Mouse (Mus musculus) limb, embryonic 15.5 days (tissue): ENCODE measurements around the gene Gm10912. TPM values are rescaled to one million over a fixed set of nuclear protein-coding genes. Genes with fewer than 3 reads are reported as not detected.
"Not testable (repeated sequence)": the region's sequence is repeated elsewhere in the genome, so short reads cannot be mapped to it uniquely, and the experiment has no call there.

ENCODE experiments used
- ATAC-seq: fragments of 200-750 bp; cut with Nextera tagmentation; 2 replicates; pipeline ENCODE4 v1.8.0; 2017; ENCODE audit warnings: low read depth, moderate TSS enrichment; ENCODE audit not compliant: insufficient number of reproducible peaks, low FRiP score, low TSS enrichment
- H3K27ac ChIP-seq: fragments of 300-500 bp; sonication (generic); 2 replicates; pipeline ENCODE4 v1.5.1; 2015; ENCODE audit warnings: moderate library complexity, mild to moderate bottlenecking, inconsistent platforms
- H3K27me3 ChIP-seq: fragments of 300-500 bp; sonication (generic); 2 replicates; pipeline ENCODE4 v1.6.1; 2015; ENCODE audit warnings: inconsistent platforms
- H3K36me3 ChIP-seq: fragments of 300-500 bp; sonication (generic); 2 replicates; pipeline ENCODE4 v1.6.1; 2015; ENCODE audit warnings: inconsistent platforms
- H3K4me1 ChIP-seq: fragments of 300-500 bp; sonication (generic); 2 replicates; pipeline ENCODE4 v1.6.1; 2015; ENCODE audit warnings: inconsistent platforms
- H3K4me2 ChIP-seq: fragments of 300-500 bp; sonication (generic); 2 replicates; pipeline ENCODE4 v1.6.1; 2015; ENCODE audit warnings: mild to moderate bottlenecking, inconsistent platforms
- H3K4me3 ChIP-seq: fragments of 300-500 bp; sonication (generic); 2 replicates; pipeline ENCODE4 v1.5.1; 2015; ENCODE audit warnings: mild to moderate bottlenecking, inconsistent platforms
- H3K9ac ChIP-seq: fragments of 300-500 bp; sonication (generic); 2 replicates; pipeline ENCODE4 v1.6.1; 2015; ENCODE audit warnings: inconsistent platforms
- H3K9me3 ChIP-seq: fragments of 300-500 bp; sonication (generic); 2 replicates; pipeline ENCODE4 v1.6.1; 2016; ENCODE audit warnings: inconsistent platforms
- WGBS: fragments of 180-500 bp; shearing (Covaris S2); methylation state at CpG from one replicate; pipeline ENCODE4 v1.1.7; 2015; 5-methylcytosine and 5-hydroxymethylcytosine counted together
- polyA plus RNA-seq: library from polyadenylated mRNA; unstranded; fragments of >200 nt; fragmentation: Nextera tagmentation; extraction: Ambion mirVana; gene quantifications from 2 replicates; pipeline ENCODE4 v1.2.1, GENCODE M21; 2015

The Gm10912 gene
- polyA plus RNA-seq, 1 experiment from 2014 or later, result 0.12 TPM

DNA sequence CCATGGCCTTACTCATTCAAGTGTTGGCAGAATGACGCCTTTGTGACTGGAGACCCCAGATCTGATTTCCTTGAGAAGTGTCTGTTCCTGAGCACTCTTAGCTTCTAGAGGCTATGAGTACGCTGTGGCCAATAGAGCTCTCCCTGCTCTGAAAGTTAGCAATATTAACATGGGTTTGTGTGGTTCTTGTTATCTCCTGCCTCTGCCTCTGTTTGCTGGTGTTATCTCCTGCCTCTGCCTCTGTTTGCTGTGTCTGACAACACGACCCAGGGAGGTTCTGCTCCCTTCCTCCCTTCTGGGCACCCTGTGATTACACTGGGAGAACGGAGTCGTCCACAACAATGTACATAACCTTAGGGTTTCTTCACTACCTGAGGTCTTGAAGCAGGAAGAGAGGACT, 12.7 kb downstream of the Gm10912 start:
- not testable (repeated sequence) for H3K4me1 ChIP-seq, H3K4me2 ChIP-seq, ATAC-seq, H3K36me3 ChIP-seq, H3K9me3 ChIP-seq, H3K27me3 ChIP-seq, H3K4me3 ChIP-seq, H3K27ac ChIP-seq, H3K9ac ChIP-seq
- WGBS, result 71% methylated on average over 5 of the region's 5 CpGs

DNA sequence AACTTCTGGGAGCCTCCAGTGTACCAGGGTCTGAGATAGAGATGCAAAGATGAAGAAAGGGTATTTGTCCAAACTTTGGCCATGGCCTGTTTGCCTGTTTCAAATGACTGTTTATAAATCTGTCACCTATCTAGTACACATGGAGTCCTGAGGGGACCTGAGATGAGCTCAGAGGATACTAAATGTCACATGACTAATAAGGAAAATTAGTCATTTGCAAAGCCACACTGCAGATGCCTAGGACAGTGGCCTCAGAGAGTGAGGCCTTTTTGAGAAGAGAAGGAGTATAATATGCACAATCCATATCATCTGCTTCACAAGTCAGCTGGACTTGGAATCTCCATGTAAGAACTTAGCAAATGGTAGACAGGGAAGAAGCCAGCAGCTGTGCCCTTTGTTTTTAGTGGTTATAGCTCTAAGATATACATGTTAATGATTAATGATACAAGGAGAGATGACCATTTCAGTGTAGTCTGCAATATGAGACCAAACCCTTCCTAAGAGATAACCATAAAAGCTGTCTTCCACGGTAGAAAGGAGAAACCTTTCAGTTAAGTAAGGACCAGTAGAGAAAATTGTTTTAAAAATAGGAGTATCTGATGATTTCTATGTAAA, 15.9 kb downstream of the Gm10912 start:
- not testable (repeated sequence) for H3K4me2 ChIP-seq, H3K27me3 ChIP-seq, H3K4me1 ChIP-seq, H3K9ac ChIP-seq, H3K4me3 ChIP-seq, ATAC-seq, H3K36me3 ChIP-seq, H3K27ac ChIP-seq, H3K9me3 ChIP-seq
- WGBS, result 40% methylated on average over 1 of the region's 1 CpGs

DNA sequence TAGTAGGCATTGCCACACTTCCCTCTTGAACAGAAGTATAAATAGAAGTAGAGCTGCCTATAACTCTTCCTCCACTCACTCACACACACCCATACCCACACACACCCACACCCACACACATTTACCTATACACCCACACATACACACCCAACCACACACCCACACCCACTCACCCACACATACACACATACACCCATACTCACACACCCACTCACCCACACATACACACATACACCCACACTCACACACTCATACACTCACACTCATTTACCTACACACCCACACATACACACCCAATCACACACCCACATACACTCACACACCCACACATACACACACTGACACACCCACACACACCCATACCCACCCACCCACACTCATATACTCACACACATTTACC, 16.8 kb downstream of the Gm10912 start:
- no peaks in the 10 kb centered on the region for H3K27me3 ChIP-seq
- H3K9me3 ChIP-seq, result no peaks in the 10 kb centered on the region
- no peak overlapping the region for H3K4me3 ChIP-seq
- 0 out of 2 replicates have a peak, but pooled peaks have one; percentile 44 for ATAC-seq
- H3K36me3 ChIP-seq, result no peaks in the 10 kb centered on the region
- H3K4me1 ChIP-seq, result no peaks in the 10 kb centered on the region
- no peak overlapping the region for H3K4me2 ChIP-seq
- no peak overlapping the region for H3K27ac ChIP-seq
- no peak overlapping the region for H3K9ac ChIP-seq

DNA sequence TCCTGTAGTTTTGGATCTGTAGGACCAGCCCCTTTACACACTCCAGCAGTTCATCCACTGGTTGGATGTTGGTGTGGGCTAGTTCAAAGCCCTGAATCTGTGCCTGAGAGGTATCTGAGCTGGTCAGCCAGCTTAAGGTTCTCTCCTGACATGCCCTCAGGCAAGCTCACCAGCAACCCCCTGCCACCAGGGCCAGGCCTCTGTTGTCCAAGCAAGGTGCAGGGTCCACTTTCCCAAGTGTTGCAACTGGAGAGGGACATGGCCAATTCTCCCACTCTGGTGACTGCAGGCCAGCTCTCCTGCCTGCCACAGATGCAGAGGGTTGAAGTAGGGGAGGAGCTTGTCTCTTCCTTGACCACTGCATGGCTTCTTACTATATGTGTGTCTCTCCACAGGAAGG, 18.4 kb downstream of the Gm10912 start:
- H3K4me3 ChIP-seq, H3K36me3 ChIP-seq, ATAC-seq, H3K9me3 ChIP-seq, H3K4me2 ChIP-seq, H3K27me3 ChIP-seq, H3K9ac ChIP-seq, H3K4me1 ChIP-seq, H3K27ac ChIP-seq: not testable (repeated sequence)

DNA sequence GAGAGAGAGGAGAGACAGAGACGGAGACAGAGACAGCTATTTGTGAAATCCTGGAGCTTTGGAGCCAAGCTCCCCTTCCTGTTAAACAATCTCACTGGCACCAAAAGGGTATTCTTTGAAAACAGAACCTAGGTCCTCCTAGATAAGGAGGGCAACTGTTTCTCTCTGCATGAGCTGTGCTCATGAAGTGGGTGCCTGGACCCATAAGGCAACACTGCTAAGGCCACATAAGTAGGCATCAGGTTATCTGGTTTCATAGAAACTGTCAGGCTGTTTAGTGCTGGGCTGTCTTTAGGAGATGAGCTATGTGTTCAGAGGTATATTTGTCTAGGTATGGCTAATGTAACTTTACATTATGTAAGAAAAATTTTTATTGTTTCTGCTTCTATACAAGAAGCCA, 21.9 kb downstream of the Gm10912 start:
- not testable (repeated sequence) for H3K27ac ChIP-seq, ATAC-seq

DNA sequence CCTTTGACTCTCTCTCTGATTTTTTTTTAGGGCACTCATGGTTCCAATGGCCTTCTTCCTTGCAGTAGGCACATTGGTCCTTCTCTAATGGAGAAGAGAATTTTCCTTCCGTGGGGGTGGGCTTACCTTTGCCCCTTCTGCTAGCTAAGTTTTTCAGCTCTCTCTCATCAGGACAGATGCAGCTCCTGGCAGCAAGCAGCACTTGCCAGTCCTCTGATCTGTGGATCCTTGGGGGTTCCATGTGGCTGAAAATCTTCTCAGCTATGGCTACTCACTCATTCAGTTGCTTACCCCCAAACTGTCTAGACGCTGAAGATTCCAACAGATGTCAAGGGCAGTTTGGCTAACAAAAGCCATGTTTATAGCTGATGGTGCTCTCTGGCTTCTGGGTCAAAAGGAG, 27.7 kb downstream of the Gm10912 start:
- no peak overlapping the region for H3K9ac ChIP-seq
- no peak overlapping the region for H3K4me2 ChIP-seq
- ATAC-seq, result no peak
- H3K4me1 ChIP-seq, result peaks cover 10% of the 10 kb centered on the region; the same call in 1 of the 2 replicates
- H3K9me3 ChIP-seq, result no peaks in the 10 kb centered on the region
- no peak overlapping the region for H3K27ac ChIP-seq
- WGBS, result 64% methylated on average over 2 of the region's 2 CpGs
- H3K27me3 ChIP-seq, result no peaks in the 10 kb centered on the region
- H3K4me3 ChIP-seq, result no peak overlapping the region
- no peaks in the 10 kb centered on the region for H3K36me3 ChIP-seq

More for the DNA sequence above, 21.9 kb downstream of the Gm10912 start:
- H3K9me3 ChIP-seq, H3K4me3 ChIP-seq, H3K4me2 ChIP-seq, H3K36me3 ChIP-seq, H3K9ac ChIP-seq, H3K27me3 ChIP-seq, H3K4me1 ChIP-seq: not testable (repeated sequence)
- 93% methylated on average over 1 of the region's 1 CpGs for WGBS

DNA sequence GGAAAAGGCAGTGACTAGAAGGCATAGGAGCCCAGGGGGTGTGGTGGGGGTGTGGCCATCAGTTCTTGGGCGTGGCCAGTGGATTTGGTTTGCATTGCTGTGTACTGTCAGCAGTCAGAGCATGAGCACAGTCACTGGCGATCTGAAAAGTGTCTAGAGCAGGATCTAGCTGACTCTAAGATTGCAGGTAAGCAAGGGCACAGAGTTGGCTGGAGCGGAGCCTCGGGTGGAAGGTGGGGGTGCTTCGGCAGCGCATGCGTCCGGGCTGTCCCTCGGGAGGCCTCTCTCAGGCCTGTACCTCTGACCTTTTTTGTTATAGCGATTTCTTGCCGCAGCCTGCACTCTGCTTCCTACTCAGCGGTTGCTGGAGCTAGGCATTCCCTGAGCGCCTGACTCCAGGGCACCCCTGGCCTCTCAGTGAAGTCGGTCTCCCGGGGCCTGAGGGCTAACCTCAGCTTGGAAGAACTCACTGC, 30.2 kb downstream of the Gm10912 start, which contains the start of gene Cd59a:
Gene Cd59a (plus strand): TSS at position 61 of the 473 bp plus-strand sequence.
- Histone ChIP-seq H3K27ac (peak within 1 kb of the TSS; percentile 43), H3K4me1 (peaks cover 10% of the 10 kb centered on the region; the same call in 1 of the 2 replicates), H3K36me3 (no peaks in the 10 kb centered on the region), H3K27me3 (no peaks in the 10 kb centered on the region), H3K4me2 (peak within 1 kb of the TSS; percentile 62), H3K9ac (peak within 1 kb of the TSS; percentile 31; the same call in 1 of the 2 replicates), H3K9me3 (no peaks in the 10 kb centered on the region), H3K4me3 (peak within 1 kb of the TSS; percentile 47)
- WGBS, result 9% methylated on average over 15 of the region's 15 CpGs
- ATAC-seq, result peak; percentile 86; the same call in 1 of the 2 replicates

DNA sequence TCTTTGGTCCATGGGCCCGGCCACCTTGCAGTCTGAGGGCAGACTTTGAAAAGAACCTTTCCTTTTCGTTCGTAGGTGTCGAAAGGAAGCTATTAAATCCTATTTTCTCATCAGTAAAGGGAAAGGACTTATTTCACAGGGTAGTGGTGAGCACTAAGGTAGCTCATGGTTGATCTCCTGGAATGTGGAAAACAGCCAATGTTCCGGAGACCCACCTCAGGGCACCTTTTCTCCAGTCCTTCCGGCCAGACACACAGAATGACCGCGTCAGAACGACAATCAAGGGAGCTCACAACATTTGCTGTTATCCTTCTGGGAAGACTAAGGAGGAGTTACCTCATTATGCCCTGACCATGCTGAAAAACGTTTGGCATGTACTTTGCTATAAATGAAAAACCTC, 30.6 kb downstream of the Gm10912 start:
- 37% methylated on average over 10 of the region's 10 CpGs for WGBS
- Histone ChIP-seq H3K4me3 (peak overlapping the region; percentile 47), H3K4me2 (peak overlapping the region; percentile 62), H3K27me3 (no peaks in the 10 kb centered on the region), H3K27ac (peak overlapping the region; percentile 43), H3K9ac (peak overlapping the region; percentile 31; the same call in 1 of the 2 replicates), H3K4me1 (peaks cover 10% of the 10 kb centered on the region; the same call in 1 of the 2 replicates), H3K36me3 (no peaks in the 10 kb centered on the region), H3K9me3 (no peaks in the 10 kb centered on the region)
- ATAC-seq, result no peak; the same call in 1 of the 2 replicates

DNA sequence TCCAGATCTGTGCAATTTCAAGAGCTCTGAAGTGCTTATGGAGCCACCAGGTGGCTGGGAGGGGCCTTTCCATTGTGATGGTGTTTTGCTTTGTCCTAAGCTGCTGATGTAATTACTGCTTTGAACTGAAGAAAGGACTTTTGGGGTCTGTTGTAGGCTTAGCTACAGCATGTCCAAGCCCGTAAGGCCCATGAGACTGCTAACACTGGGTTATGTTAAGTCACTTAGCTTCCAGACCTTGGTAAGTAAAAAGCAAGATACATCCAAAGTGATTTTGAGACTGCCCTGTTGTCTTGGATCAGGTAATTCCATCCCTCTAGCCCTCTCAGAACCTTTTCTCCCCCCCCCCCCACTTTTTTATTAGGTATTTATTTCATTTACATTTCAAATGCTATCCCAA, 31.2 kb downstream of the Gm10912 start:
- peaks cover 10% of the 10 kb centered on the region; the same call in 1 of the 2 replicates for H3K4me1 ChIP-seq
- ATAC-seq, H3K9me3 ChIP-seq, H3K36me3 ChIP-seq, H3K27ac ChIP-seq, H3K4me2 ChIP-seq, H3K4me3 ChIP-seq, H3K27me3 ChIP-seq, H3K9ac ChIP-seq: not testable (repeated sequence)
- 81% methylated on average over 1 of the region's 1 CpGs for WGBS

DNA sequence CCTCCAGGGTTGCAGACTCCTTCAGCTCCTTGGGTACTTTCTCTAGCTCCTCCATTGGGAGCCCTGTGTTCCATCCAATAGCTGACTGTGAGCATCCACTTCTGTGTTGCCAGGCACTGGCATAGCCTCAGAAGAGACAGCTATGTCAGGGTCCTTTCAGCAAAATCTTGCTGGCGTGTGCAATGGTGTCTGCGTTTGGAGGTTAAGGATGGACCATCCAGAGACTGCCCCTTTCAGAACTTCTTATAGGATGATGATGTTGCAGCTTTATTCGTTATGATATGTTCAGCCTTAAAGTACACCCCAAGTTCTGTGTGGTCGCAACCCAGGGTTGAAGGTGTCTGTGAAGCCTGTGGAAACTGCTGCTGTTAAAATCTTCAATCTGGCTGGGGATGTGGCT, 31.8 kb downstream of the Gm10912 start:
- H3K4me2 ChIP-seq, H3K27me3 ChIP-seq, H3K36me3 ChIP-seq, H3K9ac ChIP-seq, ATAC-seq, H3K4me3 ChIP-seq, H3K9me3 ChIP-seq, H3K27ac ChIP-seq: not testable (repeated sequence)
- peaks cover 10% of the 10 kb centered on the region; the same call in 1 of the 2 replicates for H3K4me1 ChIP-seq
- WGBS, result 95% methylated on average over 4 of the region's 4 CpGs

DNA sequence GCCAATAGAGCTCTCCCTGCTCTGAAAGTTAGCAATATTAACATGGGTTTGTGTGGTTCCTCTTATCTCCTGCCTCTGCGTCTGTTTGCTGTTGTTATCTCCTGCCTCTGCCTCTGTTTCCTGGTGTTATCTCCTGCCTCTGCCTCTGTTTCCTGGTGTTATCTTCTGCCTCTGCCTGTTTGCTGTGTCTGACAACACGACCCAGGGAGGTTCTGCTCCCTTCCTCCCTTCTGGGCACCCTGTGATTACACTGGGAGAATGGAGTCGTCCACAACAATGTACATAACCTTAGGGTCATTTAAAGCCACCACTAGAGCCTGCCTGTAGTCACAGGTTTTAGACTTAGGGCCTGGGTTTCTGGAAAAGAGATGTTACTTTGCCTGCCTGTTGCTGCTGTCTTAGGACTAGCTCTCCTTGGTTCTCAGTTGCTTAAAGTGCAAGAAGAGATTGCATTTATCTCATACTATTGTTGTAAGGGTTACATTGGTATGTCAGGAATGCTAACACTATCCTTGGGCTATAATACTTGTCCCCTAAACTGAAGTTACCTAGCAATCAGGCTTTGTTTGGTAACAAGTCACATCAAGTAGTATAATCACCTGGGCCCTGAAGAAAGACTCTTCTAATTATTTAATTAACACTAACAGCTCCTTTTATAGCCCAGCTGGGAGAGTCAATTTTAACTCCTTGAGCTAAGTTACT, 33.1 kb downstream of the Gm10912 start:
- H3K4me3 ChIP-seq, result no peak overlapping the region
- no peak for ATAC-seq
- WGBS, result 28% methylated on average over 3 of the region's 3 CpGs
- H3K4me1 ChIP-seq, result peaks cover 10% of the 10 kb centered on the region; the same call in 1 of the 2 replicates
- no peak overlapping the region for H3K4me2 ChIP-seq
- no peak overlapping the region for H3K9ac ChIP-seq
- H3K9me3 ChIP-seq, result no peaks in the 10 kb centered on the region
- no peaks in the 10 kb centered on the region for H3K36me3 ChIP-seq
- no peak overlapping the region for H3K27ac ChIP-seq
- H3K27me3 ChIP-seq, result no peaks in the 10 kb centered on the region

DNA sequence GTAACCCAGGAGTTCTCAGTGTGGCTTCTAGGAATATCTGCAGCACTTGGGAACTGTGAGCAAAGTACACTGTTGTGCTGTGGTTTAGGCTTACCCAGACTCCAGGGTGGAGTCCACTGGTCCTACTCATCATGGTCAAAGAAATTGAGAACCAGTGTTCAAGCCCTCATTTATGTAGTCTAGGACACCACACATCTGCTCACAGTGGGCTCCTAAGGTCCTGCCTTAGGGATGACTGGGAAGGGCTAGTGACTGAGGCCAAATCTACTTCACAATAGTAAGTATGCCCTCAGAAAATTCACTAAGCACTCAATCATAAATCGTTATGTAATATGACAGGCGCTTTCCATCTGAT, 33.6 kb downstream of the Gm10912 start:
- 93% methylated on average over 2 of the region's 2 CpGs for WGBS

More for the DNA sequence above, 33.6 kb downstream of the Gm10912 start:
- no peak overlapping the region for H3K4me2 ChIP-seq
- no peaks in the 10 kb centered on the region for H3K27me3 ChIP-seq
- peaks cover 10% of the 10 kb centered on the region; the same call in 1 of the 2 replicates for H3K4me1 ChIP-seq
- H3K9me3 ChIP-seq, result no peaks in the 10 kb centered on the region
- no peak overlapping the region for H3K9ac ChIP-seq
- no peak for ATAC-seq
- no peaks in the 10 kb centered on the region for H3K36me3 ChIP-seq
- no peak overlapping the region for H3K27ac ChIP-seq
- no peak overlapping the region for H3K4me3 ChIP-seq
